Mouse (Mus musculus) c-Kit-positive CD71-negative TER-119-negative erythroid progenitor cells, embryonic 14.5 days (primary cell): ENCODE measurements around the gene Lca5l.

Source experiments
- DNase-seq: peaks from one replicate; pipeline ENCODE4 v3.0.0-alpha.2; 2013; ENCODE audit warnings: low read depth

Gene Lca5l

GRCm38 (mm10) chr16:96112769-96113168 is 79.3 kb downstream of the Lca5l start:
- no peak for DNase-seq

GRCm38 (mm10) chr16:96110655-96111345 is 81.3 kb downstream of the Lca5l start:
- no peak for DNase-seq

GRCm38 (mm10) chr16:96109673-96110072 is 82.4 kb downstream of the Lca5l start:
- no peak for DNase-seq
